Mouse (Mus musculus): ENCODE data around the gene Atrn.

Atrn gene

DNA sequence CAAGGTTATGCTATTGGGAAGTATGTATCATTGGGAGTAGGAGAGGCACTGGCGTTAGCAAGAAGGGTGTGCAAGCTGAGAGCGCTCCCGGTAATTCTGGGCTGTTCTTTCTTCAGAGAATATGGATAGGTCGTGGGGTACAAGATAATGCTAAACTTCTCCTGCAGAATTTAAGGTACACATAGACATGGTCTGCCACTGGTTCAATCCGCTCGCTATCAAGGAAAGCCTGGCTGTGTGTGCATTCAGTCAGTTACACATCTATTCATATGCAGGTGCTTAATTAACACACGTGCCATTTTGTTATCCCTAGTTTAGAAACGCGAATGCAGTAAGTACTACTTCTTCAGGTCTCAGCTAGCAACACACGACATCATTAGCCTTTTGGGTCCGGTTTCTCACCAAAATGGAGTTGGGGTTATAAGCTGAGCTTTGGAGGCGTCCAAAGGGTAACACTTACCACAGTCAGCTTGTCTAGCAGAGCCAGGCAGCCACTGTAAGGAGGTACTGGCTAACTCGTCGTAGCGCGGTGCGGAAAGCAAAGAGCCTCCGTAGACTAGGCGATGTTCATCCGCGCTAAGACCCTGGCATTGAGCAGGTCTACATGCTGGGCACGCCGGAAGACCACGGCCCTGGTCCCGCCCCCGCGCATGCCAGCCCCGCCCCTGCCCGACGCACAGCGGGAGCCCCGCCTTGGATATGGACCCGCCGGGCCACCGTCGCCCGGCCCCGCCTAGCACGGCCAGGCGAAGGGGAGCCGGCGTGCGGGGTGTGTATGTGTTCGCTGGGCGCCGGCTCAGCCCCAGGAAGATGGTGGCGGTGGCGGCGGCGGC lies at the start of gene Atrn, which contains the start of gene 4930402H24Rik:
TSS of gene Atrn (plus strand) at position 745 of the 833 bp plus-strand sequence.
TSS of gene 4930402H24Rik (minus strand) at position 656 of the 833 bp plus-strand sequence.
- DNase-seq (ENCODE audit: low spot score in 2 of 2) = peak; percentile 91 to 96

DNA sequence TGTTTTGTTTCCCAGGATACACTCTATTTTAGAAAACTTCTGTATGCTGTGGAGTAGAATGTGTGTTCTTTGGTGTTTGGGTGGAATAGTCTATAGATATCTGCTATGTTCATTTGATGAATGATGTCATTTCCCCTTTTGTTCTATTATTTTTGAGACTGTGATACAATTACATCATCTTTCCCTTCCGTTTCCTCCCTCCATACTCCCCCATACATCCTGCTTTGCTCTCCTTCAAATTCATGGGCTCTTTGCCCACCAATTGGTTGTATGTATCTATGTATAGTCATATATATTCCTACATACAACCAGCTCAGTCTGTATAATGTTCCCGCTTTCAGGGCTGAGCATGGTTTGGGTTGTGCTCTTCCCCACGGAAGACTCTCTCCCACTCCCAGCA lies 44.2 kb upstream of the Atrn start:
- DNase-seq (ENCODE audit: low spot score in 2 of 2) = no peak

DNA sequence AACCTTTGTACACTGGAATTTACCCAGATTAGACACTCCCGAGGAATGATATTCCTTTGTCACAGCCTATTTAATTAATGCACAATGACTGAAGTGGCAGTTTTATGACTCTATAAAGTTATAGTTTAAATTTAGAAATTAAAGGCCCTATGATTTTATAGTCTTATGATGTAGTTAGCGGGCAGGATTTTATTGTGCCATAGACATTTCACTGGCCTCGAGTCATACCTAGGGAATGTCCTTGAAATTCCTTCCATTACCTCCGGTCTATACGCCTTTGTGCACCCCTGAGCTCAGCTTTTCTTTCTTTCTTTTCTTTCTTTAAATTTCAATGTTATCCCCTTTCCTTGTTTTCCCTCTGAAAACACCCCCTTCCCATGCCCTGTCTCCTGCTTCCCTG lies 35.4 kb upstream of the Atrn start:
- no peak for DNase-seq (ENCODE audit: low spot score in 2 of 2)

DNA sequence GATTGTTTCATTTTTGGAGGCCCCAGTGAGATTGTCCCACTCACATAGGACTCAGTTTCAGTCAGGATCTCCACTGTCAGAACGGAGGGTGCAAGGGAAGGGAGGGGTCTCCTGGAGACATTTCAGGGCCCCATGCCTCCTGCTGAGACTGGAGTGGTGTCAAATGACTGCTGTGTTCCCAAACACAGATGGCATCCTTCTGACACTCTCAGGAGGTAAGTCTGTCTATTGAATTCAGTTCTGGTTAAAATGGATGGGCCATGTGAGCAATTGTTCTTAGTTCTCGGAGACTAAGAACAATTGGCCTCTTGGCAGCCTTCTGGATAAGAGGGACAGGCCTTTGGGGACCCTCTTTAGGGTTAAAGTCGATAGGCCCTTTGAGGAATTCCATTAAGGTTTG lies 28.9 kb upstream of the Atrn start:
- no peak for DNase-seq (ENCODE audit: low spot score in 2 of 2)

DNA sequence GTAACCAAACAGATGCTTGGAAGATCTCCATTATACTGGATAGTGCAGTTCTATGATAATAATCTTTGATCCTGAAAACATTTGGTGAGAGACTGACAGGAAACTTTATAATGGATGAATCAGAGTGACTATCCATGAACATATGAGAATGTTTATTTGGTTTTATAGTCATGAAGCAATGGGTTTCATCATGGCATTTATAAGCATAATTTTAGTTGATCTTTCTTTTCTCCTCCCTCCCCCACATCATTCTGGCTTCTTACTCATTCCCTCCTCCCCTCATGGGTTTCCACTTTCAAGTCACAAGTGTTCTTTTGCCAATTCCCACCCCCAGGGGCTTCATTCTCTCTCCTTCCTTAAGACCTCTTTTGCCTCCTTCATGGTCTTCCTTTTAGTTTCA lies 19.3 kb upstream of the Atrn start:
- no peak for DNase-seq (ENCODE audit: low spot score in 2 of 2)

DNA sequence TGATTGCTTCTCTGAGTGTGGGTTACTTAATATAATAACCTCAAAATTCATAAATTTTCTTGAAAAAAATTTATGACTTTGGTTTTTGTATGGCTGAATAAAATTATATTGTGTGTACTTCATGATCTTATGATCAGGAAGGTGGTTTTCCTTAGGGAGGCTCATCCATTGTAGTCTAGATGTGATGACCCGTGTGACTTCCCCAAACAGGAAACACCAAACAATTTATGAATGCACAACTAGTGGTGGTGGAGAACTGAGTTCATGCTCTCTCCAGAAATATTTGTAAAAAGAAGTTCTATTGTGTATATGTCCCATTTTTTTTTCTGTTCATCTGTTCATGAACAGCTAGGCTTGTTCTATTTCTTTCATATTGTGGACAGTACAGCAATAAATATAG lies 18.8 kb upstream of the Atrn start:
- no peak for DNase-seq (ENCODE audit: low spot score in 2 of 2)

DNA sequence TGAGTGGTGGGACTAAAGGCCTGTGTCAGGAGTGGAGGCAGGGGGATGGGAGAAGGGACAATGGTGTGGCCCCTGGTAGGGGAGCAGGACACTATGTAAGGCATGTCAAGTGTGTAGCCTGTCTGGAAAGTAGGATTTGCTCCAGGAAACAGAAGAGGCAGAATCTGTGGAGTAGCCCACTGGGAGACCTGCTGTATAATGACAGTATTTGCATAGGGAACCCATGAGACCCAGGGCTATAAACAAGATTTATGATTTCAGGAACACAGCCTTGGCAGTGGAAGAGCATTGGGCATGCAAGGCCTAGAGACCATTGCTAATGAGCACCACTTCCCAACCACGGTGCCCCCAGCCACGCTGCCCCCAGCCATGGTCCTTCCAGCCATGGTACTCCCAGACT lies 9.4 kb upstream of the Atrn start:
- no peak for DNase-seq (ENCODE audit: low spot score in 2 of 2)

DNA sequence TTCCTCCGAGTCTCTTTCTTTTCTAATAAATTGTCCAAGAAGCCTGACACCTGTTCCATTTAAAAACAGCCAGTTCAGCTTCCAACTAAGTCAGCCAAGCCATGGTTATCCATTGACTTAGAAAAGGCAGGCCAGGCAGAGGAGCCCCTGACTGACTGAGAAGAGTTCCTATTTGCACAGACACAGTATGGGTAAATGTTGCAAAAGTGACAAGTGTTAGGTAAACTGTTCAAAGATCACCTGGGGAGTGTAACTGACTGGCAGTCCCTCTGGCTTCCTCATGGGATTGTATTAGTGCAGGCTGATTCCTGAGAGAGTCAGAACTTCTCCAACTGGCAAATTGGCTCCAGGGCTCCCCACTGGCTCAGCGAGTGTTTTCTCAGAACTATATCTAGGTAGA lies 8.4 kb upstream of the Atrn start:
- DNase-seq (ENCODE audit: low spot score in 2 of 2) = no peak

DNA sequence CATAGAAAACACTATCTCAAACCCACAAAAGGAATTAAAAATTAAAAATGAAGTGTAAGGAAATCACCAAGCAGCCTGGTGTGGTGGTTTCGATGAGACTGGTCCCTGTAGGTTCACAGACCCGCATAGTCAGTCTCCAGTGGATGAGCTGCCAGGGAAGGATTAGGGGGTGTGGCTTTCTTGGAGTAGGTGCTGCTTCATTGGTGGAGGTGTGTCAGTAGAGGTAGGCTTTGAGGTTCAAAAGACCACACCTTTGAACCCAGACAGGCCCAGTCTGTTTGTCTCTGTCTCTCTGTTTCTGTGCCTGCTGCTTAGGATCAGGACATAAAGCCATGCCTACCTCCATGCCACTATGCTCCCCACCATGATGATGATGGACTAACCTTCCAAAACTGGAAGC lies 7.5 kb upstream of the Atrn start:
- DNase-seq (ENCODE audit: low spot score in 2 of 2) = no peak

DNA sequence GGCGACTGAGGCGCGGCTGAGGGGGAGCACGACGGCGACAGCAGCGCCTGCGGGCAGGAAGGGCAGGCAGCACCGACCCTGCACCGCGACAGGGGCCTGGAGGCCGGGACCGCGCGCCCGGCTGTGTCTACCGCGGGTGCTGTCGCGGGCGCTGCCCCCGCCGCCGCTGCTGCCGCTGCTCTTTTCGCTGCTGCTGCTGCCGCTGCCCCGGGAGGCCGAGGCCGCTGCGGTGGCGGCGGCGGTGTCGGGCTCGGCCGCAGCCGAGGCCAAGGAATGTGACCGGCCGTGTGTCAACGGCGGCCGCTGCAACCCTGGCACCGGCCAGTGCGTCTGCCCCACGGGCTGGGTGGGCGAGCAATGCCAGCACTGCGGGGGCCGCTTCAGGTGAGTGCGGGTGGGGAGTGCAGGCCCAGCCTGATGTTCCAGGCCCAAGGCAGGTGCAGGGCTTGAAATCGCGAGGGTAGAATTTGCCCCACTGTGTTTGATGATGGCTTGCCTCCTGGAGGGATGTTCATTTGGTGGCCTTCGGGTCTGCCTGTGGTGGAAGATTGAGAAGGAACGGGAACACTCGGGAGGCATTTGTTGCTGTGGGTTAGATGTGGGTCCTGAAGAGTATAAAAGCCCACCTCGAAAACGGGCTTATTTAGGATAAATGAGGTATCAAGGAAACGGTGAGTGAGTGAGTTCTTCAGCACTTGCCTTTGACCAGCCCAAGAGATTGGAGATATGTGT lies 455 bp downstream of the Atrn start:
- peak in 1 of 2 experiments; percentile 72 for DNase-seq (ENCODE audit: low spot score in 2 of 2)

DNA sequence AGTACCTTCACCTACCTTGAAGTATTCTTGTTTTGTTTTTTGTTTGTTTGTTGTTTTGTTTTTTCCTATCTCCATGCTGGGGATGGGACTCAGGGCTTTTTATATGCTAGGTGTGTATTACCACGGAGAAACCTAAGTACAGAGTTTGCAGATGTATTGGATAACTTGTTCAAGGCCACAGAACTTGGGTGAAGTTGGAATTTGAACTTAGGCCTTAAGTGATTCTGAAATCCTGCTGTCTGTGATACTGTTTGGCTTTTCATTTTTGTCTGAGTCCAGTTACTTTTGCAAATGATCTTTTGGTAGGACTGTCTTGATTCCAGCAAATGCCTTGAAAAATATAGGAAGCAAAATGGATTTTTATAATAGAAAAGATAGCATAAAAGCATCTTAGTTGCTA lies 5.4 kb downstream of the Atrn start:
- no peak for DNase-seq (ENCODE audit: low spot score in 2 of 2)

DNA sequence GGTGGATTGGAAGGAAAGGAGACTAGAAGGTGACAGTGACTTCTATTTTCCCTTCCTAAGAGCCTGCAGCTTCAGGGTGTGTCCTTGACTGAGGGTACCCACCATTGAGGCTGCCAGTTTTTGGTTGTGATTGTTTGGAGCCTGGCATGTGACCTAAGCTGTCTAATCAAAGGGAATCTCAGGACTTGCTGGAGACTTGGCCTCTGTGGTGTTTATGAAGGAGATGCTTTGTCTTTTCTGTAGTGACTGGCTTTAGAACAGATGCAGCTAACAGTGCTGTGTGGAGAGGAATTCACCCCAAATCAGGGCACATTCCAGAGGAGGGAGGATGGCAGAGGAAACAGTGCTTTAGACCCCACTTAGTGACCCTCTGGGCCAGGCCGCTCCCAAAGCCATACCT lies 8.6 kb downstream of the Atrn start:
- no peak for DNase-seq (ENCODE audit: low spot score in 2 of 2)

DNA sequence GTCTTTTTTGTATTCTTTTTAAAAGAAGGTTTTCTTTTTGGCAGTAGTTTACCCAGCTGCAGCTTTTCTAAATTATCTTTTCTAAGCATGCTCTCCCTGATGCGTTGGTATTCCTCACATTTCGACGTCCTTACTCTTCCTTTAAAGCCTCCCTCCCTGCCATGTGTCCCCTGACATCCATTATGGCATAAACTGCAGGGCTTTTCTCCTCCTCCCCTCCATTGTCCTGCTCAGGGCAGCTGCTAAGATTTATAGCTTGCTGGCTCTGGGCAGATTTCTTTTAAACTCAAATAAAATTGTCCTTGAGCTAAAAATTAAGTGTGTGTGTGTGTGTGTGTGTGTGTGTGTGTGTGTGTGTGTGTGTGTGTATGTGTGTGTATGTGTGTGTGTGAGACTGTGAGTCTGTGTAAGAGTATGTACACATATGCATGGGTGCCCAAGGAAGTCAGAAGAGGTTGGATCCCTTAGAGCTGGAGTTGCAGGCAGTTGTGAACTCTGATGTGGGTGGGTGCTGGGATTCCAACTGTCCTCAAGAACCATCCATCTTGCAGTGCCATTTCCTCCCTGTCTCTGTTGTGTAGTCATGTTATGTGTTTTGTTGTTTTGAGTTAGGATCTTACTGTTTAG lies 10.3 kb downstream of the Atrn start:
- no peak for DNase-seq (ENCODE audit: low spot score in 2 of 2)

DNA sequence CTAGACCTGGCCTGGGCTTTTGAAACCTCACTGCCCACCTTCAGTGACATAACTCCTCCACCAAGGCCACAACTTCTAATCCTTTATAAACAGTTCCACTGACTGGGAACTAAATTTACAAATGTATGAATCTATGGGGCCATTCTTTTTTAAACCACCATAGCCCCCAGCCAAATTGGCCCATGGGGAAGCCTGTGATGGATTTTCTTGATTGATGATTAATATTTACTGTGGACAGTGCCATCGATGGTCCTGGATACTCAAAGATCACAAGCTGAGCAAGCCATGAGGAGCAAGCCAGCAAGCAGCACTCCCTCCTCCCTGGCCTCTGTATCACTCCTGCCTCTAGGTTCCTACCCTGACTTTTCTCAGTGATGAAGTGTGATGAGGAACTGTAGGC lies 11.4 kb downstream of the Atrn start:
- no peak for DNase-seq (ENCODE audit: low spot score in 2 of 2)

DNA sequence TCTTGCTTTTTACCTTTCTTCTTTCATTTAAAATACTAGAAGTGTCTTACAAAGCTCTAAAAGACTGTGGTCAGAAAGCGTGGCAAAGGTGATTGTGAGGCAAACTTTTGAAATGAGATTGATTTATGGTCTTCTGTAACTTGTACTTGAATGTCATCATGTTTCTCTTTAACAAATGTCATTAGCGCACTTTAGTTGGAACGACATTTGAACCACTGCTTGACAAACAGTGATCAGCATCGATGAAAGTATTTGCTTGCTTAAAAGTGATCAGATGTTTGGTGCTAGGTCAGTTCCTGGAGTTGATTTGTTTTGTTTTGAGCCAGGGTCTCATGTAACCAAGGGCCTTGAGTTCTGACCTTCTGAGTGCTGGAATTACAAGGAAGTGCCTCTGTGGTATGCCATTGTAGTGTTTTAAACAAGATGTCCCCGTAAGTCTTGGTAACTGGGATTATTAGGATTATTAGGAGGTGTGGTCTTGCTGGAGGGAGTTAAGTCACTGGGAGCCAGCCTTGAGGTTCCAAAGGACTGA lies 12.8 kb downstream of the Atrn start:
- DNase-seq (ENCODE audit: low spot score in 2 of 2) = no peak

DNA sequence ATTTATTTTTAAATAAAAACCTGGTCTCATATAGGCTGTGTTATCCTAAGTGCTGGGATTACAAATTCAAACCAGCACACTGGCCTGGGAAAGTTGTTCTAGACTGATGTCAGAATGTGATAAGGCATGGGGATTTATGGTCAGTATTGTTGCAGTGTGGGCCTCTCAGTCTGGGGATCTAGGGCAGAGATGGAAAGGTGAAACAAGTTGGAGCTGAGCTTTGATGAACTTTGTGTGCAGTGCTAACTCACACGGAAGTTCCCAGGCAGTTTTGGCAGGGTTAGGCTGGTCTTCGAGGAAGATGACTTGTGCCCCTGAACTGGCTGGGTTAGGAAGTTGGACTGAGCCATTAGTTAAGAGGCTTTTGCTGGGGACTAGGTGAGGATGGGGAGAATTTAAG lies 18.7 kb downstream of the Atrn start:
- no peak for DNase-seq (ENCODE audit: low spot score in 2 of 2)

DNA sequence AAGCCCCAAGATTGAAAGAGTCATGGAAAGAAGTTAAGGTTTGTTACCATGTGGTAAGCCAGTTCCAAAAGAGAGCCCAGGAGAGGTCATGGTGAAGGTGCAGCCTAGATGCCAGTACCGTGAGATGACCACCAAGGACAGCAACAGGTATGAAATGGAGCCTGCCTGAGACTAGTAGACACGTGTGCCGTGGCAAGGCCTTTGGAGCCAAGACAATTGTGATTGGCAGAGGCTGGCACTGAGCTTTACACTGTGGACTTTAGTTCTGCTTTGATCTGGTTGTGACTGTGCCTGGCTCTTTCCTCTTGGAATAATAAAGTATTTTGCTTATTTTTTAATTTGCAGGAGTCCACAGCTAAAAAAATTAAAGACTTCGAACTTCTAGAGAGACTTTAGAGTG lies 21.7 kb downstream of the Atrn start:
- DNase-seq (ENCODE audit: low spot score in 2 of 2) = no peak

DNA sequence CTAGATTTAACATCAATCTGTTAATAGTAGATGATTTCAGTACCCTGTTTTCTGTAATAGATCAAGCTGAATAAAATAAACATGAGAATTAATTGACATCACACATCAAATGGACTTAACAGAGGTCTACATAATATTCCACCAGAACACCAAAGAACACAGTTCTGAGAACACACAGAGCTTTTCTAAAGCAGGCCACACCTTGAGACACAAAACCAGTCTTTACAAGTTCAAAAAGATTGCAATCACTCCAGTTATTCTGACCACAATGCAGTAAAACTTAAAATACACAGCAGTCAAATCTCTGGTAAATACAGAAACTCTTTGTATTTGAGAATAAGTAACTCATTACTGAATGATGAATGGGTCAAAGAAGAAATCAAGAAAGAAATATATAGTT lies 22.2 kb downstream of the Atrn start:
- no peak for DNase-seq (ENCODE audit: low spot score in 2 of 2)

DNA sequence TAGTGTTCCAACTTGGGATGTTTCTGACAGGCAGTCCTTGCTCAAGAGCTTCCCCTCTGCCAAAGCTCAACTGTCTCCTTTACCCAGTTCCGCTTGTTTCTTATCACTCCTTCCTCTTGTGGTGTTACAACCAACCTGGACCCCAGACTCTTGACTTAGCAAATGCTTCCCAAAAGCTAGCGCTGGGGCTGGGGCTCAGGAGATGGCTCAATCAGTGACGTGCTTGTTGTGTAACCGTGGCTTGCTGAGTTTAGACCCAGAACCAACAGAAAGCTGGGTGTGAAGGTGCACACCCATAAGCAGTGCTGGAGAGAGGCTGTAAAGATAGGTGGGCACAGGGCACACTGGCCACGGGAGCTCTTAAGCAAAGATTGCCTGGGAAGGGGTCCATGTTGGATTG lies 23.7 kb downstream of the Atrn start:
- DNase-seq (ENCODE audit: low spot score in 2 of 2) = peak in 1 of 2 experiments; percentile 41

DNA sequence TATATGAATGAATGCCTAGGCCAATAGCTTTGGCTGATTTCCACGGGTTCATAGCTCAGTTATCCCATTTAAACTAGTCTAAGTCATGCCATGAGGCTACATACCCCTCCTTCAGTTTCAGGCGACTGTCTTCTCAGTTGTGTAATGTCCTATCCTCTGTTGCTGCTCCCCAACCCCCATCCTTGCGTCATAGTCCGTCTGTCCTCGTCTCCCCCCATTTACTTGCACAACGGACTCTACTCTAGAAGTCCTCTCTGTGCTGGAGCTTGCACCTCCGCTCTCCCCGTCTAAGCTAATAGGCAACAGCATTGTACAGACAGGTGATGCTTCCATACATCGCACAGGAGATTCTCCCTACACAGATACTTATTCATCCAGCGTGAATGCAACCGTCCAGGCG lies 26.6 kb downstream of the Atrn start:
- peak in 1 of 2 experiments; percentile 20 for DNase-seq (ENCODE audit: low spot score in 2 of 2)

DNA sequence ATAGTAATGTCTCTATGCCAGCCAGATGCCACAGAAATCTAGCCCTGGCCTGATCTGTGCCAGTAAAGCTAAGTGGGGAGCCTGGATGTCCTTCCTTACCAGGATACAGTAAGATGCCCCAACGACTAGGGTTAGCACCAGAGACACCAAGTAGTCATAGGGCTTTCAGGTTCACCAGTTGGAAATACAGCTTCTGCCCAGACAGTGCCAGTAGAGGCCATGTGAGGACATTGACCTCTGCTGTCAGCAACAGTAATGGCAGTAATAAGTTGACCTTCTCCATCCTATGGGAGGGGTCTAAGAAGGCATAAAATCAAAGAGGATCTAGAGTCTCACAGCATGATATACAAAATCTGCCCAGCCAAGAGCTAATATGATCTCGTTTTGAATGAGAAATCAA lies 43.5 kb downstream of the Atrn start:
- DNase-seq (ENCODE audit: low spot score in 2 of 2) = no peak

DNA sequence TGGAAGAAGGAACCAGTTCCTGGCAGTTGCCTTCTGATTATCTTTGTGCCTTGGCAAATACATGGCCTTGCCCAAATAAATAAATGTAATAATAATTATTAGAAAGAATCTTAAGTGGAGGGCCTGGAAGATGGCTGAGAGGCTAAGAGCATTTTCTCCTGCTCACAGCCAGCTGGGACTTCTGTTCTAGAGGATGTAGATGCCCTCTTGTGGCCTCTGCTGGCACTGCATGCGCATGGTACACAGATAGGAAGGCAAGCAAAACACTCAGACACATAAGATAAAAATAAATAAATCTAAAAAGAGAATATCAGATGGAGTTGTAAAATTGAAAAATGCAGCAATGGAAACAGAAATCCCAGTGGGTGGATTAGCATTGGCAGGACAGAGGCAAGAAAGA lies 44.3 kb downstream of the Atrn start:
- peak; percentile 75 to 91 for DNase-seq (ENCODE audit: low spot score in 2 of 2)

DNA sequence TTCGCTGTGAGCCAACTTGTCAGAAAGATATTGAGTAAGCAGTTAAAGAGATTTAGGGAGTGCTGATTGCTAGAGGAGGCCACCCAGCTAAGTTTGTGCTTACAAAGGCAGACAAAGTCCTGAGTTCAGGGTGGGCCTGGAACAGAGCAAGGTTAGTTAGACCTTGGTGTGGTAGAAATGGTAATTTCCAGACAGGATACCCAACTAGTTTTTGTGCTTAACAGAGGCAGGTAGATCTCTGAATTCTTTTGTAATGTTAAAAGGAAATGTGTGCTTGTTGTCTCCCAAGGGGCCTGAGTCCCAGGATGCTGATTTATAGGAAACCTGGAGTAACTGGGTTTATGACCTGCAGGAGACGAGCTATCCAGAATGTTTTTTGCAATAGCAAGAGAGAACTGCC lies 52.6 kb downstream of the Atrn start:
- no peak for DNase-seq (ENCODE audit: low spot score in 2 of 2)

All from spleen, postnatal 4 days (tissue).